Mouse (Mus musculus): Measurements from ENCODE around the gene Hbq1a. TPM values are rescaled to one million over a fixed set of nuclear protein-coding genes. Genes with fewer than 3 reads are reported as not detected.
"Not testable (repeated sequence)": the region's sequence is repeated elsewhere in the genome, so short reads cannot be mapped to it uniquely, and the experiment has no call there.

Hbq1a gene
- polyA plus RNA-seq, 1 experiment from 2014 or later: not detected

- H3K27me3 ChIP-seq: peaks cover 16% of the 10 kb centered on the region
- ATAC-seq (peak; percentile 90), DNase-seq (ENCODE audit: low read depth, low spot score) (peak; percentile 37)
- POLR2A ChIA-PET: interaction anchor here (0.8 to 2.3 kb wide), 2 partner anchors 10 to 40 kb away, joined by 4 to 9 read pairs; partner anchors contain the start of gene Mpg
- in situ Hi-C loops (cut with MboI; ENCODE audit: low pct_unique_long_range_greater_than_20kb): no loop called here
- CTCF ChIA-PET: no interaction called here
- TF ChIP-seq CTCF (IDR thresholded peaks at IDR 0.05): no peak
These were observed 32.5 kb upstream of the Hbq1a start, which contains the start of gene Nprl3 for GRCm38 (mm10) chr11:32267188-32267884. Gene Nprl3 (minus strand): TSS chr11:32267707.

- no peak for TF ChIP-seq CTCF (IDR thresholded peaks at IDR 0.05)
- ATAC-seq (no peak), DNase-seq (ENCODE audit: low read depth, low spot score) (no peak)
- in situ Hi-C loops (cut with MboI; ENCODE audit: low pct_unique_long_range_greater_than_20kb): no loop called here
- H3K27me3 ChIP-seq: peaks cover 21% of the 10 kb centered on the region
- ChIA-PET CTCF (no interaction called here), POLR2A (interaction anchor here (2.3 kb wide), 1 partner anchor 11 kb away, joined by 9 read pairs; no protein-coding TSS in a partner anchor)
These were observed 31.9 kb upstream of the Hbq1a start for GRCm38 (mm10) chr11:32267964-32268363.

GRCm38 (mm10) chr11:32268952-32269351 lies 30.9 kb upstream of the Hbq1a start:
- TF ChIP-seq CTCF (IDR thresholded peaks at IDR 0.05): no peak
- in situ Hi-C loops (cut with MboI; ENCODE audit: low pct_unique_long_range_greater_than_20kb): no loop called here
- no peak for DNase-seq (ENCODE audit: low read depth, low spot score)

GRCm38 (mm10) chr11:32271178-32271577 lies 28.7 kb upstream of the Hbq1a start:
- no peak for ATAC-seq
- DNase-seq (ENCODE audit: low read depth, low spot score): no peak
- H3K27me3 ChIP-seq: peaks cover 39% of the 10 kb centered on the region
- ChIA-PET POLR2A (no interaction called here), CTCF (interaction anchor here (2.3 kb wide), 1 partner anchor 9 kb away, joined by 6 read pairs; no protein-coding TSS in a partner anchor)
- no peak for TF ChIP-seq CTCF (IDR thresholded peaks at IDR 0.05)
- in situ Hi-C loops (cut with MboI; ENCODE audit: low pct_unique_long_range_greater_than_20kb): no loop called here

More at GRCm38 (mm10) chr11:32268952-32269351, 30.9 kb upstream of the Hbq1a start:
- ATAC-seq: no peak
- CTCF ChIA-PET: interaction anchor here (2.3 kb wide), 1 partner anchor 11 kb away, joined by 6 read pairs; no protein-coding TSS in a partner anchor
- H3K27me3 ChIP-seq: peaks cover 25% of the 10 kb centered on the region
- POLR2A ChIA-PET: interaction anchor here (1.0 kb wide), 1 partner anchor 47 kb away, joined by 3 read pairs; no protein-coding TSS in a partner anchor

- POLR2A ChIA-PET: interaction anchor here (0.8 kb wide), 1 partner anchor 55 kb away, joined by 4 read pairs; no protein-coding TSS in a partner anchor
- CTCF ChIA-PET: no interaction called here
- ATAC-seq (no peak), DNase-seq (ENCODE audit: low read depth, low spot score) (no peak)
- TF ChIP-seq CTCF (IDR thresholded peaks at IDR 0.05): no peak
- in situ Hi-C loops (cut with MboI; ENCODE audit: low pct_unique_long_range_greater_than_20kb): no loop called here
- peaks cover 73% of the 10 kb centered on the region for H3K27me3 ChIP-seq
These were observed 23.5 kb upstream of the Hbq1a start, which contains the start of gene Hba-x for GRCm38 (mm10) chr11:32276347-32276746. Gene Hba-x (plus strand): TSS chr11:32276400.

- no peak for TF ChIP-seq CTCF (IDR thresholded peaks at IDR 0.05)
- in situ Hi-C loops (cut with MboI; ENCODE audit: low pct_unique_long_range_greater_than_20kb): no loop called here
- ATAC-seq: no peak
- peaks cover 63% of the 10 kb centered on the region for H3K27me3 ChIP-seq
- ChIA-PET POLR2A (interaction anchor here (0.6 kb wide), 1 partner anchor 1469 kb away, joined by 4 read pairs; no protein-coding TSS in a partner anchor), CTCF (interaction anchor here (1.9 kb wide), 1 partner anchor 95 kb away, joined by 8 read pairs; no protein-coding TSS in a partner anchor)
- no peak for DNase-seq (ENCODE audit: low read depth, low spot score)
These were observed 22.0 kb upstream of the Hbq1a start for GRCm38 (mm10) chr11:32277736-32278457.

GRCm38 (mm10) chr11:32278458-32278957 lies 21.4 kb upstream of the Hbq1a start:
- peaks cover 59% of the 10 kb centered on the region for H3K27me3 ChIP-seq
- CTCF ChIA-PET: interaction anchor here (1.9 kb wide), 1 partner anchor 96 kb away, joined by 8 read pairs; no protein-coding TSS in a partner anchor
- POLR2A ChIA-PET: no interaction called here
- TF ChIP-seq CTCF (IDR thresholded peaks at IDR 0.05): no peak
- in situ Hi-C loops (cut with MboI; ENCODE audit: low pct_unique_long_range_greater_than_20kb): no loop called here
- ATAC-seq (no peak), DNase-seq (ENCODE audit: low read depth, low spot score) (no peak)

GRCm38 (mm10) chr11:32280646-32281045 lies 19.2 kb upstream of the Hbq1a start:
- in situ Hi-C loops (cut with MboI; ENCODE audit: low pct_unique_long_range_greater_than_20kb): no loop called here
- CTCF ChIA-PET: interaction anchor here (1.6 kb wide), 1 partner anchor 11 kb away, joined by 6 read pairs; no protein-coding TSS in a partner anchor
- H3K27me3 ChIP-seq: peaks cover 56% of the 10 kb centered on the region
- TF ChIP-seq CTCF (IDR thresholded peaks at IDR 0.05): no peak
- POLR2A ChIA-PET: no interaction called here
- ATAC-seq (no peak), DNase-seq (ENCODE audit: low read depth, low spot score) (no peak)

- POLR2A ChIA-PET: no interaction called here
- peaks cover 47% of the 10 kb centered on the region for H3K27me3 ChIP-seq
- no peak for DNase-seq (ENCODE audit: low read depth, low spot score)
- ATAC-seq: no peak
- in situ Hi-C loops (cut with MboI; ENCODE audit: low pct_unique_long_range_greater_than_20kb): no loop called here
- no peak for TF ChIP-seq CTCF (IDR thresholded peaks at IDR 0.05)
- CTCF ChIA-PET: no interaction called here
These were observed 18.3 kb upstream of the Hbq1a start for GRCm38 (mm10) chr11:32281416-32282144.

GRCm38 (mm10) chr11:32283091-32283777 lies 16.6 kb upstream of the Hbq1a start, which contains the start of gene Hba-a1:
Gene Hba-a1 (plus strand): TSS chr11:32283511.
- CTCF ChIA-PET; in situ Hi-C loops (cut with MboI; ENCODE audit: low pct_unique_long_range_greater_than_20kb); DNase-seq (ENCODE audit: low read depth, low spot score); POLR2A ChIA-PET: not testable (repeated sequence)
- peaks cover 32% of the 10 kb centered on the region for H3K27me3 ChIP-seq
- peak; percentile 6 for ATAC-seq

GRCm38 (mm10) chr11:32284582-32284981 lies 15.3 kb upstream of the Hbq1a start:
- CTCF ChIA-PET: interaction anchor here (1.0 kb wide), 1 partner anchor 102 kb away, joined by 3 read pairs; no protein-coding TSS in a partner anchor
- H3K27me3 ChIP-seq: peaks cover 25% of the 10 kb centered on the region
- POLR2A ChIA-PET; DNase-seq (ENCODE audit: low read depth, low spot score); in situ Hi-C loops (cut with MboI; ENCODE audit: low pct_unique_long_range_greater_than_20kb); ATAC-seq: not testable (repeated sequence)

Data from Patski (cell line).